Mouse (Mus musculus) heart, embryonic 15.5 days (tissue): Measurements from ENCODE around the gene Nfic. TPM values are rescaled to one million over a fixed set of nuclear protein-coding genes. Genes with fewer than 3 reads are reported as not detected.

ENCODE experiments used
- ATAC-seq: fragments of 200-750 bp; cut with Nextera tagmentation; replicated peaks from 2 replicates; pipeline ENCODE4 v1.8.0; 2017; ENCODE audit warnings: low read depth, moderate TSS enrichment; ENCODE audit not compliant: insufficient number of reproducible peaks, insufficient read depth, low FRiP score
- H3K27ac ChIP-seq: fragments of 300-500 bp; sonication (generic); 2 replicates; pipeline ENCODE4 v1.5.1; 2015; ENCODE audit warnings: mild to moderate bottlenecking, inconsistent platforms
- H3K27me3 ChIP-seq: fragments of 300-500 bp; sonication (generic); 2 replicates; pipeline ENCODE4 v1.6.1; 2015; ENCODE audit warnings: inconsistent platforms
- H3K36me3 ChIP-seq: fragments of 300-500 bp; sonication (generic); 2 replicates; pipeline ENCODE4 v1.6.1; 2015; ENCODE audit warnings: mild to moderate bottlenecking, inconsistent platforms
- H3K4me1 ChIP-seq: fragments of 300-500 bp; sonication (generic); replicated peaks from 2 replicates; pipeline ENCODE4 v1.6.1; 2015; ENCODE audit warnings: inconsistent platforms
- H3K4me2 ChIP-seq: fragments of 300-500 bp; sonication (generic); 2 replicates; pipeline ENCODE4 v1.6.1; 2015; ENCODE audit warnings: inconsistent platforms, mild to moderate bottlenecking, moderate library complexity
- H3K4me3 ChIP-seq: fragments of 300-500 bp; sonication (generic); 2 replicates; pipeline ENCODE4 v1.5.1; 2015; ENCODE audit warnings: mild to moderate bottlenecking, inconsistent platforms
- H3K9ac ChIP-seq: fragments of 300-500 bp; sonication (generic); 2 replicates; pipeline ENCODE4 v1.6.1; 2015; ENCODE audit warnings: mild to moderate bottlenecking, inconsistent platforms
- H3K9me3 ChIP-seq: fragments of 300-500 bp; sonication (generic); replicated peaks from 2 replicates; pipeline ENCODE4 v1.6.1; 2016; ENCODE audit warnings: inconsistent platforms
- WGBS: fragments of 180-500 bp; shearing (Covaris S2); methylation state at CpG from one replicate; pipeline ENCODE4 v1.1.7; 2015; ENCODE audit warnings: mixed read lengths; 5-methylcytosine and 5-hydroxymethylcytosine counted together
- polyA plus RNA-seq: library from polyadenylated mRNA; unstranded; fragments of >200 nt; fragmentation: Nextera tagmentation; extraction: Ambion mirVana; gene quantifications from 2 replicates; pipeline ENCODE4 v1.2.1, GENCODE M21; 2015

The Nfic gene
- polyA plus RNA-seq, 1 experiment from 2014 or later, result 60.9 TPM

DNA sequence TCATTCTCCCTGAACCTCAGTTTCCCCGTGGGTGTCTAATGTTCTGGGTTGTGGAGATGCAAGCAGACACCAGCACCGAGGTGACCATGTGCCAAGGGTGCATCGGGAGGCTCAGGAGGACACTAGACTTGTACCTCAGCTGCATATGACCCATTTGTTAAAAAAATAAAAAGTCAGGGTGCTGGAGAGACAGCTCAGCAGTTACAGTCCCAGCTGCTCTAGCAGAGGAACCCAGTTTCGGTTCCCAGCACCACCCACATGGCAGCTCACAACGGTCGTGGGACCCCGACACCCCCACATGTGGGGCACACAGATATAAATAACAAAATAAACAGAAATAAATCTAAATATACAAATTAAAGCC lies 26.9 kb downstream of the Nfic start:
- Histone ChIP-seq H3K36me3 (no peaks in the 10 kb centered on the region), H3K27ac (no peak overlapping the region), H3K27me3 (no peaks in the 10 kb centered on the region), H3K9me3 (no peaks in the 10 kb centered on the region), H3K4me1 (peaks cover 62% of the 10 kb centered on the region), H3K9ac (no peak overlapping the region), H3K4me3 (no peak overlapping the region), H3K4me2 (no peak overlapping the region)
- 85% methylated on average over 7 of the region's 7 CpGs for WGBS
- no peak for ATAC-seq

DNA sequence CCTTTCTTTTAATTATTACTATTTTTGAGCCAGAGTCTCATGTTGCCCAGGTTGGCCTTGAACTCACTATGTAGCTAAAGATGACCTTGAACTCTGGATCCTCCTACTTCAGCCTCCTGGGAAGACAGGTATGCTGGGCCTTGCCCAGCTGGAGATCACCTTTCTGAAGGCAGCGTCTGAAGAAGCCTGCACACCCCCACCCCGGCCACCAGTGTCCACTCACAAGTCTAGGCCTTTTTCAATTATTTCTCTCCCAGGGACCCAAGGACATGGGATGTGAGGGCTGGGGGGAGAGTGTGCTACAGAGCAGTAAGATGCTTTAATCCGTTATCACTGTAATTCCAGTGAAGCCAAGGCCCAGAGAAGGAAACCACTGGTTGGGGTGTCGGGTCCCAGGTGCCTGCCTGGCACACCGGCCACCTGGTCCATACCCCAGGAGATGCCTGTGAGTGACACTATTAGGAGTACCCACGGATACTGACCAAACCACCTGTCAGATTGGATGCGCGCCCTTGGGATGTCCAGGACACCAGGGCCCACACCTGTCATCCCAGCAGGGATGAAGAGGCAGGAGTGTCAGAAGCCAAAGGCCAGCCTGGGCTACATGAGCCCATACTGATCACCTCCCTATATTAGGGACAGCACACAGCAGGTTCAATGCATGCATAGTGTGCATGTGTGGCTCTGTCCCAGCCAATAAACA lies 27.5 kb downstream of the Nfic start:
- Histone ChIP-seq H3K9me3 (no peaks in the 10 kb centered on the region), H3K27me3 (no peaks in the 10 kb centered on the region), H3K27ac (no peak overlapping the region; the same call in 1 of the 2 replicates), H3K4me2 (no peak overlapping the region), H3K4me3 (no peak overlapping the region), H3K9ac (no peak overlapping the region), H3K36me3 (no peaks in the 10 kb centered on the region), H3K4me1 (peaks cover 58% of the 10 kb centered on the region)
- WGBS, result 86% methylated on average over 8 of the region's 8 CpGs
- ATAC-seq, result no peak

DNA sequence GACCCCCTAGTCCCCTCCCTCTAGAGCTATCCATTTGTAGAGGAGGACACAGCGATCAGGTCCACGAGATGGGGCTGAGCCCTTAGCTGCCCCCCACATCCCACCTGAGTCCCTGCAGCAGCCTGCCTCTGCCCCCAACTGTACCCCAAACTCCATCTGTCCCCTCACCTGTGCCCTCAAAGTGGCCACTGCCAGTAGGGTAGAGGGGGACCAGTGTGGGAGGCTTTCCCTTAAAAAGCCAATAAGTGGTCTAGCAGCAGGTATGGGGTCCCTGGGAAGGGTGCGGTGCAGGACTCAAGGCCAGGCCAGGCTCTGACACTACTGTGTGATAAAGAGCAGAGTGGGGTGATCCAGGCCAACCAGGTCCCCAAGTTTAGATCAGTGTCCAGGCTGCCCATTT lies 28.1 kb downstream of the Nfic start:
- H3K36me3 ChIP-seq, result no peaks in the 10 kb centered on the region
- peak overlapping the region; percentile 91; the same call in 1 of the 2 replicates for H3K9ac ChIP-seq
- peak overlapping the region; percentile 93 for H3K4me2 ChIP-seq
- no peaks in the 10 kb centered on the region for H3K27me3 ChIP-seq
- H3K4me3 ChIP-seq, result peak overlapping the region; percentile 87
- ATAC-seq, result no peak
- WGBS, result 26% methylated on average over 3 of the region's 3 CpGs
- no peaks in the 10 kb centered on the region for H3K9me3 ChIP-seq
- peaks cover 58% of the 10 kb centered on the region for H3K4me1 ChIP-seq
- peak overlapping the region; percentile 77; the same call in 1 of the 2 replicates for H3K27ac ChIP-seq

DNA sequence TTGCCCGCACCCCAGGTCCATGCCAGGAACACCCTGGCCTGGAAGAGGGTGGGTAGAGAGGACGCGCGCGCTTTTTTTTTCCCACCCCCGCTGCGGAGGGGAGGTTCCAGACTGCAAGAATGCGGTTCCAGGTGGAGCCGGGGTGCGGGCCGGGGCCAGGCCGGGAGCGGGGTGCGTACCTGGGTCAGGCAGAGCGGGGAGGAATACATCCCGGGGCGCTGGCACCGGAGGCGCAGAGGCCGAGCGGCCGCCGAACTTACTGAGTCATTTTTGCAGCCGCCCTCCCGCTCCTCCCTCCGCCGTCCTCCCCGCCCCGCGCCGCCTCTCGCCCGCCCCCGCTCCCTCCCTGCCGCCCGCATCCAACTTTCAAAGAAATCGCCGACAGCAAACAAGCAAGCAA lies 28.5 kb downstream of the Nfic start:
- peaks cover 61% of the 10 kb centered on the region for H3K4me1 ChIP-seq
- no peaks in the 10 kb centered on the region for H3K9me3 ChIP-seq
- peak overlapping the region; percentile 93 for H3K4me2 ChIP-seq
- WGBS, result 0% methylated on average over 27 of the region's 38 CpGs
- ATAC-seq, result no peak
- no peaks in the 10 kb centered on the region for H3K36me3 ChIP-seq
- peak overlapping the region; percentile 77 for H3K27ac ChIP-seq
- no peaks in the 10 kb centered on the region for H3K27me3 ChIP-seq
- H3K4me3 ChIP-seq, result peak overlapping the region; percentile 87
- H3K9ac ChIP-seq, result peak overlapping the region; percentile 91

DNA sequence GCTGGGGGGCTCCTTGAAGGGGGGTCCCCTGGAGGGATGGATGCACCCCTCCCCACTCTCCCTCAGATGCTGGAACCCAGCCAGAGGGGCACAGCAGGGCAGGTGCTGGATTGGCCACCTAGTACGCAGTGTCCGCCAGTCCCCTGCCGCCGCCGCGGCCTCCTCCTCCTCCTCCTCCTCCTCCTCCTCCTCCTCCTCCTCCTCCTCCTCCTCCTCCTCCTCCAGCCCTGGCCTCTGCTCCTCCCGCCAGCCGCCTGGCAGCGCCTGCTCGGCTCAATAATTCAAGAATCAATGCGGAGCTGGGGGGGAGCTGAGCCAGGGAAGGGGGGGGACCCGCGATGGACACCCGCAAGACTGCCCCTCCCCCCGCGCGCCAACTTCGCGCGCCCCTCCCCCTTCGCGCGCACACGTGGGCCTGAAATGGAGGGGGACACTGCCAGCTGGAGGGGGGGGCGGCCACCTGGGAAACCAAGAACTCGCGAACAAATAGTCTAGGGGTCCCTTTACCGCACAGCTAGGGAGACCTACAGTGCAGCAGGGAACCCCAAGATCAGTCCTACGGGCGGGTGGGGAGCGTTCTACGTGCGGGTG lies 29.3 kb downstream of the Nfic start:
- H3K4me1 ChIP-seq, result peaks cover 61% of the 10 kb centered on the region

DNA sequence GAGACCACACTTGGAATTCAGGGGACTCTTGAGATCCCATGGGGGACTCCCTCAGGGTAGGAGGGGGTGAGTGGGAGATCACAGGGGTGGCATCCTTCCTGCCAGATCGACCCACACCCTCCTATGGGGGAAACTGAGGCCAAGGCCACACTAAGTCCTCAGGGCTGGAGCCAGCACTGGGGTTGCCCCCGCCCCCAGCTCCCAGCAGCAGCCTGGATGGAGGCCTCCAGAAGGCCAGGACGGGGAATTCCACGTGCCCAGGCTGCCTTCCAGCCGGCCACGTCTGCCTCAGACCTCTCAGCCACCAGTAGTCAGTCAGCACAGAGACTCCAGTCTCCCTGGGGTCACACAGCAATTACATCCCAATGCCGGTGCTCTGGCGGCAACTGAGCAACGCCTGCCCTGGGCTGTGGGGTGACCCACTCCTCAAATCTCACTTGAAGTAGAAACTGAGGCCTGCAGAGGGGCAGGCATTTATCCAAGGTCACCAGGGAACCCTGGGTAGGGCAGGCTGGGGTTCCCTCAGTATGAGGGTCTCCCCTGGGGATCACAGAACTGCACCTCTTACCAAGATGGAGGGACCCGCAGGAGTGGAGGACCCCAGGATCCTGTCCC lies 30.1 kb downstream of the Nfic start:
- Histone ChIP-seq H3K27ac (peak overlapping the region; percentile 77), H3K9me3 (no peaks in the 10 kb centered on the region), H3K4me2 (peak overlapping the region; percentile 93), H3K27me3 (no peaks in the 10 kb centered on the region), H3K4me1 (peaks cover 58% of the 10 kb centered on the region), H3K9ac (peak overlapping the region; percentile 91), H3K36me3 (peaks cover 4% of the 10 kb centered on the region; the same call in 1 of the 2 replicates), H3K4me3 (peak overlapping the region; percentile 87)
- 27% methylated on average over 10 of the region's 10 CpGs for WGBS
- ATAC-seq, result no peak

More for the DNA sequence above, 29.3 kb downstream of the Nfic start:
- no peaks in the 10 kb centered on the region for H3K27me3 ChIP-seq
- 3% methylated on average over 22 of the region's 33 CpGs for WGBS
- peak overlapping the region; percentile 87 for H3K4me3 ChIP-seq
- H3K27ac ChIP-seq, result peak overlapping the region; percentile 77
- no peak for ATAC-seq
- H3K9me3 ChIP-seq, result no peaks in the 10 kb centered on the region
- H3K9ac ChIP-seq, result peak overlapping the region; percentile 91
- no peaks in the 10 kb centered on the region for H3K36me3 ChIP-seq
- peak overlapping the region; percentile 93 for H3K4me2 ChIP-seq

DNA sequence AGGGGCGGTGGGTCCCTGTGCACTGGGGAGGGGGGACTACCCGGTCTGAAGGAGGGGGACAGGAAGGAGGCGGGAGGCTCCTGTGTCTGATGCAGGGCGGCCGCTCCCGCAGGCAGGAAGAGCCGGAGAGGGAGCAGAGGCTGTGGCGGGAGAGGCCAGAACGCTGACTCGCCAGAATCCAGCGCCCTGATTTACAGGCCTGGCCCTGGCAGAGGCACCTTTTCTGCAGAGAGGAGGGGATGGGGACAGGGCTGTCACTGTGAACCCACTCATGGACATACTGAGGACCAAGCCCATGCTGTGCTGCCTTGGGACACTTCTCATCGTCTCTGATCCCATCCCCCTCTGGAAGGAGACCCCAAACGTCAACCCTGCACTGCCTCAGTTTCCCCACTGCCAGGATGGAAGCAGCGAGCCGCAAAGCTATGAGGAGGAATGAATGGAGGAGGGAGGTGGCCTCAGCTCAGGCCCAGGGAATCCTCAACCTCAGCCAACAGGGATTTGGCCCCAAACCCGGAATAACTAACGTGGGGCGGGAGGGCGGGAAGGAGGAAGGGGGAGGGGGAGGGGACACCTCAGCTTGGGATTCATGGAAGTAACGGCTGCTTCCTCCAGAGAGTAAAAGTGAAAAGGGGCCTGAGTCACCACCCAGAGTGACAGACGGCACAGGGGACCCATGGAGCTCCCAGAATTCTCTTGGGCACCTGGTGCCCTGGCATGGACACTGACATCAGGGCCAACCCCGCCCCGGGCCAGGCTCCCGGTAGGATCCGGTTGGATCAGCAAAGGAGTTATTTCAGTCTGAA lies 31.0 kb downstream of the Nfic start:
- ATAC-seq, result peak; percentile 18; the same call in 1 of the 2 replicates
- Histone ChIP-seq H3K4me1 (peaks cover 58% of the 10 kb centered on the region), H3K4me3 (peak overlapping the region; percentile 87), H3K9ac (peak overlapping the region; percentile 91), H3K9me3 (no peaks in the 10 kb centered on the region), H3K36me3 (peaks cover 7% of the 10 kb centered on the region; the same call in 1 of the 2 replicates), H3K27me3 (no peaks in the 10 kb centered on the region), H3K27ac (peak overlapping the region; percentile 77), H3K4me2 (peak overlapping the region; percentile 93)
- WGBS, result 9% methylated on average over 25 of the region's 25 CpGs

DNA sequence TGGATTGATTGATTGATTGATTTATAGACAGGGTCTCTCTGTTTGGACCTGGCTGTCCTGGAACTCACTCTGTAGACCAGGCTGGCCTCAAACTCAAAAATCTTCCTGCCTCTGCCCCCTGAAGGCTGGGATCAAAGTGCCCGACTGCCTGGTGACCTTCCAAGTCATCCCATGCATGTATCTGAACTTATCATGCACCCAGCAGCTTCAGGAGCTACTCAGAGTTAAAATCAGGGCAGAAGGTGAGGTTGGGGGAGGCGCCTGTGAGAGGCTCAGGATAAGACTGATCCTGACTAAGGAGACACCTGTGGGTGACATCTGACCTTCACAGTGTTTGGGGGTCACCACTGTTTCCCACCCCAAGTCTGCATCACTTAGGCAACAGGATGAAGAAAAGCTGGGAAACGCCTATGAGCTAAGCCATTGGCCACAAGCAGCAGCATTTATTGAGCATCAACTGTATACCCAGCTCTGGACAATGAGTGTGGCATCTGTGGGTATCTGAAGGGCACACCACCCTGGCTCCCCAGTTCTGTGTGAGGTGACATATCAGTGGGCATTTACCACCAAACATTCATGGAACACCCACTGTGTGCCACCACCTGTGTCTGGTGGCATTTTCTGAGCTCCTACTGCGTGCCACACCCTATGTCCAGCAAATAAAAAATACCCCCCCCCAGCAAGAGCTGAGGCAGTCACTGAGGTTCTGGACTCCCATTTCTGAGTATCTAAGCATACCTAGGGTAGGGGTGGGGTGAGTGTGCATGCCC lies 31.8 kb downstream of the Nfic start:
- Histone ChIP-seq H3K27ac (peak overlapping the region; percentile 77), H3K4me3 (peak overlapping the region; percentile 87; the same call in 1 of the 2 replicates), H3K36me3 (peaks cover 7% of the 10 kb centered on the region; the same call in 1 of the 2 replicates), H3K9ac (peak overlapping the region; percentile 37; the same call in 1 of the 2 replicates), H3K4me2 (peak overlapping the region; percentile 93), H3K4me1 (peaks cover 61% of the 10 kb centered on the region), H3K27me3 (no peaks in the 10 kb centered on the region), H3K9me3 (no peaks in the 10 kb centered on the region)
- 63% methylated on average over 4 of the region's 4 CpGs for WGBS
- no peak for ATAC-seq

DNA sequence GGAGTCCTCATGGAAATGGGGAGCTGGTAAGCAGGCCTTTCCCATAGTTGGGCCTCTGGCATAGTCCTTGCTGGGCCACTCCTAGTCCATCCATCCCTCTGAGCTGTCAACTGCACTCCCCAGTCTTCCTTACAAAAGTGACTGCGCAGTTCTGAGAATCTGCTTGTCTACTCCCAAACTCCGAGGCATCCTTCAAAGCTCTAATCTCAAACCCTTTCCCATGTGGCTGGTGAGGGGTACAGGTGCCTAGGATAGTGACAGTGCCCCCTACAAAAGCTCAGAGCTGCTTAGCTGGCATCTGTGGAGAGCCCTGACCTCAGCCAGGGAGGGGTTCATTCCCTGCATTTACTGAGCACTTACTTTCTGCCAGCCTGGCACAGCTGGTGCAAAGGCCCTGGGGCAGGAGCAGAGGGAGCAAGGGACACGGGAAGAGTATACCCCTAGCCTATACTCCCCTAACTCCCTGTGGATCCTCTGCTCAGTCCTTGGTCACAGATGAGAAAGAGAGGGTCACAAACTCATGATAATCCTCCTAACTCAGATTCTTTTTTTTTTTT lies 32.7 kb downstream of the Nfic start:
- no peaks in the 10 kb centered on the region for H3K27me3 ChIP-seq
- no peak overlapping the region for H3K9ac ChIP-seq
- peaks cover 70% of the 10 kb centered on the region for H3K4me1 ChIP-seq
- peaks cover 7% of the 10 kb centered on the region; the same call in 1 of the 2 replicates for H3K36me3 ChIP-seq
- WGBS, result 79% methylated on average over 3 of the region's 3 CpGs
- no peak overlapping the region for H3K27ac ChIP-seq
- H3K4me3 ChIP-seq, result no peak overlapping the region
- no peaks in the 10 kb centered on the region for H3K9me3 ChIP-seq
- no peak overlapping the region for H3K4me2 ChIP-seq
- ATAC-seq, result no peak

DNA sequence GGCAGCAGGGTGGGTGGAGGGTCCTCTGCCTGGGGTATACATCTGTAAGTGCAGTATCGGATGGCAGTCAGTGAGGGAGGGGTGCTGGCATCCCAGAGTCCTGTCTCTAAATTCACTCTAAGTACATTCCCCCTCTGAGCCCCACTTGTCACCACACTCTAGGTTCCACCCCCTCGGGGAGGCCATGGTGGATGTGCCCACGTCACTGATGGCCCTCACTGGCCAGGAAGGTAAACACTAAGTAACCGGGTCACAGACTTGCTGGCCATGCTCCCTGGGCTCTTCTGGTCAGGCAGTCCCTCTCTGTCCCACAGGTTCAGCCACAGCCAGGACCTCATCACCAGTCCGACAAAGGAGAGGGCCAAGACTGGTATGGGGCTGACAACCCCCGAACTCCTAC lies 33.2 kb downstream of the Nfic start:
- H3K4me2 ChIP-seq, result no peak overlapping the region
- no peaks in the 10 kb centered on the region for H3K9me3 ChIP-seq
- peaks cover 7% of the 10 kb centered on the region; the same call in 1 of the 2 replicates for H3K36me3 ChIP-seq
- no peak for ATAC-seq
- H3K9ac ChIP-seq, result no peak overlapping the region
- H3K27me3 ChIP-seq, result no peaks in the 10 kb centered on the region
- no peak overlapping the region for H3K27ac ChIP-seq
- no peak overlapping the region for H3K4me3 ChIP-seq
- peaks cover 72% of the 10 kb centered on the region for H3K4me1 ChIP-seq
- WGBS, result 73% methylated on average over 6 of the region's 6 CpGs
